Mouse (Mus musculus) testis, adult 2 months (tissue): ENCODE results near the gene Nod1. TPM values are rescaled to one million over a fixed set of nuclear protein-coding genes. Genes with fewer than 3 reads are reported as not detected.
A peak's percentile ranks its signal among the peaks of the same experiment; 100 is the strongest.

Source experiments
- H3K27ac ChIP-seq: fragments of 200-500 bp; 2 replicates; pipeline ENCODE4 v1.5.1; 2012; ENCODE audit warnings: low read depth, low read length; ENCODE audit not compliant: control insufficient read depth, insufficient read depth
- H3K27me3 ChIP-seq: fragments of 200-500 bp; 2 replicates; pipeline ENCODE4 v1.6.1; 2012; ENCODE audit warnings: mild to moderate bottlenecking, low read length, moderate library complexity; ENCODE audit not compliant: control insufficient read depth, insufficient read depth
- H3K36me3 ChIP-seq: fragments of 200-500 bp; 2 replicates; pipeline ENCODE4 v1.6.1; 2012; ENCODE audit warnings: mild to moderate bottlenecking, low read length; ENCODE audit not compliant: control insufficient read depth, insufficient read depth
- H3K4me1 ChIP-seq: fragments of 200-500 bp; 2 replicates; pipeline ENCODE4 v1.6.1; 2012; ENCODE audit warnings: low read length; ENCODE audit not compliant: control insufficient read depth, insufficient read depth
- H3K4me3 ChIP-seq: fragments of 200-500 bp; 2 replicates; pipeline ENCODE4 v1.5.1; 2012; ENCODE audit warnings: low read depth, mild to moderate bottlenecking, low read length, moderate library complexity, mixed read lengths; ENCODE audit not compliant: control insufficient read depth
- CTCF ChIP-seq: fragments of 200-500 bp; IDR thresholded peaks from 2 replicates; pipeline ENCODE4 v1.5.1; 2012; ENCODE audit warnings: low read depth, mild to moderate bottlenecking, inconsistent platforms, low read length, moderate library complexity; ENCODE audit not compliant: control insufficient read depth, insufficient read depth, insufficient replicate concordance
- POLR2A ChIP-seq: fragments of 200-500 bp; IDR thresholded peaks from 2 replicates; pipeline ENCODE4 v1.6.1; 2012; ENCODE audit warnings: low read depth, mild to moderate bottlenecking, inconsistent platforms, low read length, moderate library complexity; ENCODE audit not compliant: control insufficient read depth
- polyA plus RNA-seq: library from polyadenylated mRNA; depleted of rRNA; stranded (reverse); fragments of >200 nt; gene quantifications from 2 replicates; pipeline ENCODE4 v1.2.3, GENCODE M21; 2012

Gene Nod1
- polyA plus RNA-seq, 1 experiment, result 0.88 TPM

GRCm38 (mm10) chr6:54946241-54946953 lies 26.0 kb downstream of the Nod1 start:
- H3K27me3 ChIP-seq, result no peaks in the 10 kb centered on the region
- TF ChIP-seq CTCF (no peak), POLR2A (no peak)
- peaks cover 8% of the 10 kb centered on the region for H3K4me1 ChIP-seq
- H3K27ac ChIP-seq, result no peak overlapping the region
- H3K36me3 ChIP-seq, result no peaks in the 10 kb centered on the region
- no peak overlapping the region for H3K4me3 ChIP-seq

- no peaks in the 10 kb centered on the region for H3K27me3 ChIP-seq
- no peak for TF ChIP-seq CTCF
- TF ChIP-seq POLR2A, result no peak
- H3K27ac ChIP-seq, result no peak overlapping the region
- H3K36me3 ChIP-seq, result no peaks in the 10 kb centered on the region
- no peak overlapping the region for H3K4me3 ChIP-seq
- peaks cover 8% of the 10 kb centered on the region for H3K4me1 ChIP-seq
Measured at GRCm38 (mm10) chr6:54944551-54944950, 27.9 kb downstream of the Nod1 start.

GRCm38 (mm10) chr6:54943753-54944152 lies 28.7 kb downstream of the Nod1 start:
- H3K27ac ChIP-seq, result no peak overlapping the region
- TF ChIP-seq POLR2A, result no peak
- no peak for TF ChIP-seq CTCF
- peak overlapping the region; percentile 14 for H3K4me3 ChIP-seq
- H3K4me1 ChIP-seq, result peaks cover 8% of the 10 kb centered on the region
- H3K27me3 ChIP-seq, result no peaks in the 10 kb centered on the region
- H3K36me3 ChIP-seq, result no peaks in the 10 kb centered on the region

- TF ChIP-seq CTCF, result no peak
- TF ChIP-seq POLR2A, result no peak
- H3K36me3 ChIP-seq, result no peaks in the 10 kb centered on the region
- H3K27me3 ChIP-seq, result no peaks in the 10 kb centered on the region
- no peak overlapping the region for H3K4me3 ChIP-seq
- peaks cover 8% of the 10 kb centered on the region for H3K4me1 ChIP-seq
- no peak overlapping the region for H3K27ac ChIP-seq
Measured at GRCm38 (mm10) chr6:54943292-54943691, 29.1 kb downstream of the Nod1 start.

GRCm38 (mm10) chr6:54941149-54941548 lies 31.3 kb downstream of the Nod1 start:
- H3K27ac ChIP-seq, result no peak overlapping the region
- no peak for TF ChIP-seq POLR2A
- TF ChIP-seq CTCF, result no peak
- H3K4me1 ChIP-seq, result peaks cover 8% of the 10 kb centered on the region
- H3K4me3 ChIP-seq, result no peak overlapping the region
- H3K36me3 ChIP-seq, result no peaks in the 10 kb centered on the region
- no peaks in the 10 kb centered on the region for H3K27me3 ChIP-seq

GRCm38 (mm10) chr6:54940126-54940525 lies 32.3 kb downstream of the Nod1 start:
- peaks cover 8% of the 10 kb centered on the region for H3K4me1 ChIP-seq
- no peaks in the 10 kb centered on the region for H3K36me3 ChIP-seq
- no peak for TF ChIP-seq POLR2A
- no peak for TF ChIP-seq CTCF
- H3K27ac ChIP-seq, result no peak overlapping the region
- no peak overlapping the region for H3K4me3 ChIP-seq
- no peaks in the 10 kb centered on the region for H3K27me3 ChIP-seq

DNA sequence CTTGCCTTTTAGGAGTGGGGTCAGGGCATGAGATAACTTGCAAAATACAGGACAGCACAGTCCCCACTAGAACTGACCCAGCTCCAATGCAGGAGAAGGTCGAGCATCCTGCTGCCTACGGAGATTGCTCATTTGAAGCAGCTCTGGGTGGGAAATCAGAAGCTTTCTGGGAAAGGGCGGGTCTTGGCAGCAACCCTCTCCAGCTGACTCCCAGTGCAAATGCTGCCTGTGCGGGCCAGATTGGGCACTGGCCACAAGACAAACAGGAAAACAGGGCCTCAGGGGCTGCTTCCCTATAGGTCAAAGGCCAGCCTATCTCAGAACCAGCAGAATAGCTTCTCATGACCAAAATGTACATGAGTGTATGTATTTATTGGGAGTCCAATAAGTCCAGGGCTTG lies 32.8 kb downstream of the Nod1 start:
- no peak for TF ChIP-seq POLR2A
- no peak for TF ChIP-seq CTCF
- H3K4me3 ChIP-seq, result no peak overlapping the region
- H3K36me3 ChIP-seq, result no peaks in the 10 kb centered on the region
- H3K27me3 ChIP-seq, result no peaks in the 10 kb centered on the region
- peaks cover 10% of the 10 kb centered on the region for H3K4me1 ChIP-seq
- no peak overlapping the region for H3K27ac ChIP-seq

DNA sequence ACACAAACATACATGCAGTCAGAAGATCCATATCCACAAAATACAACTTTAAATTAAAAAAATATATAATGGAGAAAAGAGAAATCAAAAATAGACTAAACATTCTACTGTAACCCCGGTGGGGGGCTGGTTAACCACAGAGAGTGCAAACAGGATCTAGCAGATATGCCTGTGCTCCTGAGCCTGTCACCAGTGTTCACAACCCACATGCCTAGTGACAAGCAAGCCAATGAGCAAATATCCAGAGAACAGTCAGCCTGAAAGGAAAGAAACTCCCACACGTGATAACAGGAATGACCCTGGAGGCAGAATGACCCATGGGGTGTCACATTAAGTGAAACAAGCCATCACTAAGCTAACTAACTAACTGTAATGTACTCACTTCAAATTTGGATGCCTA lies 35.9 kb downstream of the Nod1 start:
- H3K27ac ChIP-seq, result no peak overlapping the region
- H3K27me3 ChIP-seq, result no peaks in the 10 kb centered on the region
- no peak overlapping the region for H3K4me3 ChIP-seq
- H3K4me1 ChIP-seq, result peaks cover 8% of the 10 kb centered on the region
- TF ChIP-seq POLR2A (no peak), CTCF (no peak)
- no peaks in the 10 kb centered on the region for H3K36me3 ChIP-seq
